11 mouse cellular contexts compared by ENCODE assay signal in the genomic region with DNA sequence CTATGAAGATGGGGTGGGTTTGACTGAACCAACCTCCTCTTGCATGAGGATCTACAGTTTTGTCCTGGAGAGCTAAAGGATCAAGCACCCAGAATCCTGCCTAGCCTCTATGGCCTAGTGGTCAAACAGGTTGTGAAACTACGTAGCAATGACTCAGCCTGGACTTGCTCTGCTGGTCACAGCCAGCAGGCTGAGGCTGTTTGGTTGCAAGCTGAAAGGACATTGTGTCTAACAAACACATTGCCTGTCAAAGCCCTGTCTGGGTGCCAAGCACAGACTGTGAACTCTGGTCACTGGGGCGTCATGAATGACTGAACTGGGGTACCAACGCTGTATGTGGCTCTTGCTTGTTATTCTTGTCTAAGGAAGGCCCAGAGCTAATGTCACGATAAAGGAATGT. TPM values are rescaled to one million over a fixed set of nuclear protein-coding genes. Genes with fewer than 3 reads are reported as not detected.
DNase-seq lines count a peak whose midpoint lies in the region; ATAC-seq lines count a peak whose summit lies in the region.
"Had no signal": no experiment of that assay in that cellular context is flagged by ENCODE, and none has a peak within 500 bp of the region (broad histone marks: within the 10 kb centered on the region; RNA-seq: fewer than 3 reads in every experiment).

No protein-coding gene starts in this region.

- no peaks in the 10 kb centered on the region for H3K9me3 ChIP-seq in kidney, embryonic 16.5 days (ENCODE audit: low read length)
- no peaks in the 10 kb centered on the region for H3K9me3 ChIP-seq in forebrain, embryonic 16.5 days (ENCODE audit: control insufficient read depth, low read length)
- H3K9me3 ChIP-seq in heart, embryonic 10.5 days = no peaks in the 10 kb centered on the region

- WGBS in kidney, embryonic 16.5 days = 57% methylated on average over 4 of the region's 4 CpGs
- 71% methylated on average over 4 of the region's 4 CpGs for WGBS in forebrain, embryonic 16.5 days
- whole genome bisulfite sequencing in heart, embryonic 10.5 days = 78% methylated on average over 4 of the region's 4 CpGs

- H3K4me1 ChIP-seq in kidney, embryonic 16.5 days (ENCODE audit: insufficient read depth, low read length) = peaks cover 19% of the 10 kb centered on the region
- no peaks in the 10 kb centered on the region for H3K4me1 ChIP-seq in forebrain, embryonic 16.5 days (replicated peaks; ENCODE audit: control insufficient read depth, insufficient read depth, low read length)
- H3K4me1 ChIP-seq in heart, embryonic 10.5 days = no peaks in the 10 kb centered on the region

- H3K27me3 ChIP-seq in kidney, embryonic 16.5 days (ENCODE audit: insufficient read depth, low read length) = no peaks in the 10 kb centered on the region
- H3K27me3 ChIP-seq in forebrain, embryonic 16.5 days (replicated peaks; ENCODE audit: control insufficient read depth, insufficient read depth, low read length) = no peaks in the 10 kb centered on the region
- H3K27me3 ChIP-seq in heart, embryonic 10.5 days (ENCODE audit: insufficient read depth, poor library complexity, severe bottlenecking) = no peaks in the 10 kb centered on the region

- DNase-seq in layer of hippocampus, adult 11-12 months (ENCODE audit: low spot score) = peak; percentile 31
- DNase-seq in layer of hippocampus, postnatal 25 days (ENCODE audit: extremely low spot score in 1 of 2, low spot score in 1 of 2) = no peak
- peak; percentile 69 for DNase-seq in adrenal gland, postnatal 14 days
- no peak for DNase-seq in cerebellum, postnatal 10 days
- no peak for DNase-seq in heart, embryonic 10.5 days (ENCODE audit: low spot score)
- DNase-seq: heart, postnatal 14 days had no signal

- ATAC-seq in kidney, embryonic 16.5 days (ENCODE audit: low FRiP score, low TSS enrichment) = peak; percentile 65
- peak; percentile 45 for ATAC-seq in megakaryocyte progenitor cell, adult 5-6 weeks (replicated peaks; ENCODE audit: poor library complexity)
- no peak for ATAC-seq in forebrain, embryonic 16.5 days

- no peak overlapping the region for H3K4me2 ChIP-seq in kidney, embryonic 16.5 days (replicated peaks; ENCODE audit: low read depth, low read length)
- no peak overlapping the region for H3K4me2 ChIP-seq in forebrain, embryonic 16.5 days (ENCODE audit: low read length)

- no peaks in the 10 kb centered on the region for H3K36me3 ChIP-seq in kidney, embryonic 16.5 days (ENCODE audit: insufficient read depth, low read length)
- no peaks in the 10 kb centered on the region for H3K36me3 ChIP-seq in forebrain, embryonic 16.5 days (ENCODE audit: control insufficient read depth, insufficient read depth)
- no peaks in the 10 kb centered on the region for H3K36me3 ChIP-seq in heart, embryonic 10.5 days

- H3K9ac ChIP-seq in kidney, embryonic 16.5 days (replicated peaks; ENCODE audit: low read length) = no peak overlapping the region
- no peak overlapping the region for H3K9ac ChIP-seq in forebrain, embryonic 16.5 days (replicated peaks; ENCODE audit: low read depth, low read length)

- H3K27ac ChIP-seq in kidney, embryonic 16.5 days (ENCODE audit: low read length) = peak overlapping the region; percentile 47; the same call in 1 of the 2 replicates
- no peak overlapping the region for H3K27ac ChIP-seq in forebrain, embryonic 16.5 days (ENCODE audit: low read length)
- H3K27ac ChIP-seq in heart, embryonic 10.5 days = no peak overlapping the region

- no peak overlapping the region for H3K4me3 ChIP-seq in kidney, embryonic 16.5 days (ENCODE audit: low read length)
- H3K4me3 ChIP-seq in forebrain, embryonic 16.5 days (replicated peaks; ENCODE audit: low read length) = no peak overlapping the region
- H3K4me3 ChIP-seq in heart, embryonic 10.5 days = no peak overlapping the region
- H3K4me3 ChIP-seq: erythroblast, embryonic 14.5 days; myocyte had no signal

RNA-seq across cellular contexts. Expression of a gene that starts 10.9 kb away (rescaled TPM):
- total RNA-seq in layer of hippocampus, postnatal 25 days (2021) = 1 to 10 TPM; 9.2 to 9.4 TPM
- 7.8 and 10.7 TPM in 2 replicates for total RNA-seq in adrenal gland, postnatal 14 days (2021)
- 21.0 and 22.2 TPM in 2 replicates for polyA plus RNA-seq in kidney, embryonic 16.5 days (2015; fragmentation: Nextera tagmentation; extraction: Ambion mirVana)
- total RNA-seq in megakaryocyte progenitor cell, adult 5-6 weeks (2015) = 11.1 and 18.4 TPM in 2 replicates
- 10.9 and 16.9 TPM in 2 replicates for total RNA-seq in megakaryocyte progenitor cell, adult 5-6 weeks (2017)
- polyA plus RNA-seq in forebrain, embryonic 16.5 days (2015; fragmentation: Nextera tagmentation; extraction: Ambion mirVana) = 20.4 and 23.5 TPM in 2 replicates
- polyA plus RNA-seq in heart, embryonic 10.5 days (2016; fragmentation: Nextera tagmentation; extraction: Ambion mirVana) = 16.2 and 22.5 TPM in 2 replicates

RNA-seq across cellular contexts. Expression of a gene that starts 35.7 kb away (rescaled TPM):
- total RNA-seq in layer of hippocampus, postnatal 25 days (2021) = 10 to 100 TPM; 13.2 to 13.3 TPM
- 17.8 and 19.8 TPM in 2 replicates for total RNA-seq in adrenal gland, postnatal 14 days (2021)
- 20.4 and 21.2 TPM in 2 replicates for polyA plus RNA-seq in kidney, embryonic 16.5 days (2015; fragmentation: Nextera tagmentation; extraction: Ambion mirVana)
- total RNA-seq in megakaryocyte progenitor cell, adult 5-6 weeks (2015) = 2.4 and 3.4 TPM in 2 replicates
- total RNA-seq in megakaryocyte progenitor cell, adult 5-6 weeks (2017) = 2.6 and 3.0 TPM in 2 replicates
- 6.1 and 8.3 TPM in 2 replicates for polyA plus RNA-seq in forebrain, embryonic 16.5 days (2015; fragmentation: Nextera tagmentation; extraction: Ambion mirVana)
- polyA plus RNA-seq in heart, embryonic 10.5 days (2016; fragmentation: Nextera tagmentation; extraction: Ambion mirVana) = 9.6 and 10.1 TPM in 2 replicates

RNA-seq across cellular contexts. Expression of a gene that starts 52.3 kb away (rescaled TPM):
- total RNA-seq in layer of hippocampus, postnatal 25 days (2021) = 10 to 100 TPM in 1 of 2 experiments, 1 to 10 TPM in 1; 9.5 to 10.7 TPM
- total RNA-seq in adrenal gland, postnatal 14 days (2021) = 40.3 and 46.2 TPM in 2 replicates
- polyA plus RNA-seq in kidney, embryonic 16.5 days (2015; fragmentation: Nextera tagmentation; extraction: Ambion mirVana) = 23.7 and 32.8 TPM in 2 replicates
- 28.4 and 34.7 TPM in 2 replicates for total RNA-seq in megakaryocyte progenitor cell, adult 5-6 weeks (2015)
- 8.9 and 10.1 TPM in 2 replicates for total RNA-seq in megakaryocyte progenitor cell, adult 5-6 weeks (2017)
- 9.7 and 11.6 TPM in 2 replicates for polyA plus RNA-seq in forebrain, embryonic 16.5 days (2015; fragmentation: Nextera tagmentation; extraction: Ambion mirVana)
- 19.2 and 22.3 TPM in 2 replicates for polyA plus RNA-seq in heart, embryonic 10.5 days (2016; fragmentation: Nextera tagmentation; extraction: Ambion mirVana)

RNA-seq across cellular contexts. Expression of a gene that starts 58.8 kb away (rescaled TPM):
- total RNA-seq in layer of hippocampus, postnatal 25 days (2021) = 100 to 1,000 TPM; 461 to 496 TPM
- total RNA-seq in adrenal gland, postnatal 14 days (2021) = 357 TPM in 2 replicates
- polyA plus RNA-seq in kidney, embryonic 16.5 days (2015; fragmentation: Nextera tagmentation; extraction: Ambion mirVana) = 1,057 and 1,144 TPM in 2 replicates
- total RNA-seq in megakaryocyte progenitor cell, adult 5-6 weeks (2015) = 678 and 715 TPM in 2 replicates
- total RNA-seq in megakaryocyte progenitor cell, adult 5-6 weeks (2017) = 1,407 and 1,519 TPM in 2 replicates
- 1,102 and 1,203 TPM in 2 replicates for polyA plus RNA-seq in forebrain, embryonic 16.5 days (2015; fragmentation: Nextera tagmentation; extraction: Ambion mirVana)
- polyA plus RNA-seq in heart, embryonic 10.5 days (2016; fragmentation: Nextera tagmentation; extraction: Ambion mirVana) = 980 and 1,090 TPM in 2 replicates

Comparison
In these comparisons a context has a peak if more than half of its experiments do, and no peak if none do; other contexts are left out.
1. DNase-seq: peak in layer of hippocampus, adult 11-12 months (single experiment) and adrenal gland, postnatal 14 days (single experiment); none in layer of hippocampus, postnatal 25 days (0 of 2), cerebellum, postnatal 10 days (0 of 2) and heart, embryonic 10.5 days (single experiment).